Mouse (Mus musculus): ENCODE data around the gene Gm29866. TPM values are rescaled to one million over a fixed set of nuclear protein-coding genes. Genes with fewer than 3 reads are reported as not detected.

Gm29866 gene
- not detected for polyA plus RNA-seq (2014; fragmentation: Illumina TruSeq; extraction: RNeasy Lipid Tissue Mini Kit (QIAGEN cat#74804); ENCODE audit: low read depth, low replicate concordance)

DNA sequence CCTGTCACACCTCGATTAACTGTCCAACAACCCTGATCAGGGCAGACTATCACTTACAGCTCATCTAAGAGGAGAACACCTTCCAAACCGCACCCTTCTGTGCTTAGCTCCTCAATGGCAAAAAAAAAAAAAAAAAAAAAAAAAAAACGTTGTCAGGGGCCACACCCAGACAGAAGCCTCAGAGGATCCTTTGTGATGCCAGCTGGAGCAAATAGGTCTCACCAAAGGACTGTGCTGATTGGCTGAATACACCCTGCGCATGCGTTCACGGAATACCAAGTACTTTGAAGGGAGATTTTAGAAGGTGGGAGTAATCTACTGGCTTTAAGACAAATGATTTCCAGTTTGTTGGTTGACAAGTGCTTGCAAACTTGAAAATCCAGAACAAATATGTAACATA lies at the start of gene Gm29866:
Gene Gm29866 (minus strand): TSS at position 101 of the 400 bp plus-strand sequence.

Other genes with a start within 250 kb of the Gm29866 start
- not detected for gene Gm20909, start 170.9 kb upstream of the Gm29866 start, polyA plus RNA-seq (2014; fragmentation: Illumina TruSeq; extraction: RNeasy Lipid Tissue Mini Kit (QIAGEN cat#74804); ENCODE audit: low read depth, low replicate concordance)
- not detected for gene Gm20865, start 247.9 kb upstream of the Gm29866 start, polyA plus RNA-seq (2014; fragmentation: Illumina TruSeq; extraction: RNeasy Lipid Tissue Mini Kit (QIAGEN cat#74804); ENCODE audit: low read depth, low replicate concordance)